Mouse (Mus musculus): Measurements from ENCODE around the gene Tmem246.

DNA sequence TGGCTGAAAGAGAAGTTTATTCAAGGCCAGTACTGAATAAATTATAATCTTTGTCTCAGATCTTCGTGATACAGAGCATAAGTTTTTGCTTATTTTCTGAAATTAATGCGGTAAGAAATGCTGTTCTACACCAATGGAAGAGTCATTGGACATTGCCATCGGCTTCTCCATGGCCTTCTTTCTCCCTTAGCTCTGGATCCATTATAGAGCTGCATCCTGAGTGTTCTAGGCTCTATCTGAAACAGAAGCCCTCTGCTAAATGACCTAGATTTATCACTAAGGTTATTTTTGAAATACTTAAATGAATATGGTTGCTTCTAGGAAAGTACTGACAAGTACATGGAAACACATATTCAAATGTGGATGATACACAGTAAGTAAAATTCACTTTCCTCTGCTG, 62.6 kb downstream of the Tmem246 start:
- TF ChIP-seq CTCF (IDR thresholded peaks at IDR 0.05; ENCODE audit: low read depth): no peak
- no peak for TF ChIP-seq EP300 (IDR thresholded peaks at IDR 0.05; ENCODE audit: low read depth)

All from liver, embryonic 14.5 days (tissue).